Mouse (Mus musculus): ENCODE data around the gene Grb10.

- TF ChIP-seq EP300 (IDR thresholded peaks at IDR 0.05; ENCODE audit: low read depth) (no peak), CTCF (IDR thresholded peaks at IDR 0.05; ENCODE audit: low read depth) (no peak)
Measured at GRCm38 (mm10) chr11:11922106-11922505, 116.4 kb downstream of the Grb10 start.
